Mouse (Mus musculus): ENCODE measurements around the gene Dnal1. TPM values are rescaled to one million over a fixed set of nuclear protein-coding genes. Genes with fewer than 3 reads are reported as not detected.

Dnal1 gene
- polyA plus RNA-seq, 1 experiment, result 55.1 TPM

- DNase-seq (ENCODE audit: extremely low spot score in 1 of 2, low spot score in 1 of 2), result no peak
Measured at GRCm38 (mm10) chr12:84181999-84182398, 67.8 kb downstream of the Dnal1 start.

- no peak for DNase-seq (ENCODE audit: extremely low spot score in 1 of 2, low spot score in 1 of 2)
Measured at GRCm38 (mm10) chr12:84184979-84185378, 70.8 kb downstream of the Dnal1 start.

GRCm38 (mm10) chr12:84185547-84185946, 71.4 kb downstream of the Dnal1 start:
- no peak for DNase-seq (ENCODE audit: extremely low spot score in 1 of 2, low spot score in 1 of 2)

GRCm38 (mm10) chr12:84186536-84186935, 72.4 kb downstream of the Dnal1 start:
- DNase-seq (ENCODE audit: extremely low spot score in 1 of 2, low spot score in 1 of 2), result no peak

- DNase-seq (ENCODE audit: extremely low spot score in 1 of 2, low spot score in 1 of 2), result no peak
Measured at GRCm38 (mm10) chr12:84186950-84187349, 72.8 kb downstream of the Dnal1 start.

GRCm38 (mm10) chr12:84187752-84188601, 73.8 kb downstream of the Dnal1 start:
- no peak for DNase-seq (ENCODE audit: extremely low spot score in 1 of 2, low spot score in 1 of 2)

- no peak for DNase-seq (ENCODE audit: extremely low spot score in 1 of 2, low spot score in 1 of 2)
Measured at GRCm38 (mm10) chr12:84188881-84189444, 74.8 kb downstream of the Dnal1 start.

GRCm38 (mm10) chr12:84190151-84190820, 76.1 kb downstream of the Dnal1 start:
- DNase-seq (ENCODE audit: extremely low spot score in 1 of 2, low spot score in 1 of 2), result no peak

GRCm38 (mm10) chr12:84191190-84191589, 77.0 kb downstream of the Dnal1 start:
- no peak for DNase-seq (ENCODE audit: extremely low spot score in 1 of 2, low spot score in 1 of 2)

GRCm38 (mm10) chr12:84191770-84192169, 77.6 kb downstream of the Dnal1 start:
- no peak for DNase-seq (ENCODE audit: extremely low spot score in 1 of 2, low spot score in 1 of 2)

- DNase-seq (ENCODE audit: extremely low spot score in 1 of 2, low spot score in 1 of 2), result no peak
Measured at GRCm38 (mm10) chr12:84192280-84192679, 78.1 kb downstream of the Dnal1 start.

- DNase-seq (ENCODE audit: extremely low spot score in 1 of 2, low spot score in 1 of 2), result peak in 1 of 2 experiments; percentile 56
Measured at GRCm38 (mm10) chr12:84192741-84193641, 78.8 kb downstream of the Dnal1 start.

- DNase-seq (ENCODE audit: extremely low spot score in 1 of 2, low spot score in 1 of 2), result peak; percentile 90 to 92
Measured at GRCm38 (mm10) chr12:84193642-84194399, 79.7 kb downstream of the Dnal1 start.

GRCm38 (mm10) chr12:84194400-84195109, 80.4 kb downstream of the Dnal1 start:
- DNase-seq (ENCODE audit: extremely low spot score in 1 of 2, low spot score in 1 of 2), result no peak

- DNase-seq (ENCODE audit: extremely low spot score in 1 of 2, low spot score in 1 of 2), result no peak
Measured at GRCm38 (mm10) chr12:84195195-84195594, 81.0 kb downstream of the Dnal1 start.
